Mouse (Mus musculus): Measurements from ENCODE around the gene Gm17093.
"Not testable (repeated sequence)": the region's sequence is repeated elsewhere in the genome, so short reads cannot be mapped to it uniquely, and the experiment has no call there.

The Gm17093 gene

DNA sequence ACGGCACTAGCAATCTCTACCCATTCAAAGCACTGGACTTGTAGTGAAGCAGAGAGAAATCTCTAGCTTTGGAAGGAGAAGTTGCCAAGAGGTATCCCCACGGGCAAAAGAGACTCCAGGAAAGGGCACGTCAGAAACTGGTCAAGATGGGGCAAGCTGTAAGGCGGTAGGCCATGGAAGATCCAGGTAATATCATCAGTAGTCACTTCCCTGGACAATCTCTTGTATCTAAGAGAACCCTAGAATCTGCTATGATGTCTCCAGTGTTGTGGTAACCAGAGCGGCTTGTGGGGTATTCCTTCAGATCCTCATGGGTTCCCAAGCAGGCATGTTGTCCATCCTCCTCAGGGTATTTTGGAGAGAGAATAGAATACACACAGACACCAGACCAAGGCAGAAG lies at the start of gene Gm17093:
TSS of gene Gm17093 (plus strand) at position 301 of the 400 bp plus-strand sequence.
- not testable (repeated sequence) for DNase-seq (ENCODE audit: low read depth, low spot score)

GRCm38 (mm10) chr14:44492163-44492562 lies 25.9 kb upstream of the Gm17093 start, which contains the start of gene BC061237:
BC061237 (plus strand) TSS chr14:44492463.
- DNase-seq (ENCODE audit: low read depth, low spot score): not testable (repeated sequence)

- not testable (repeated sequence) for DNase-seq (ENCODE audit: low read depth, low spot score)
These were observed 29.9 kb downstream of the Gm17093 start for GRCm38 (mm10) chr14:44547961-44548360.
